Mouse (Mus musculus) MEL (cell line): ENCODE data around the gene Polk. TPM values are rescaled to one million over a fixed set of nuclear protein-coding genes. Genes with fewer than 3 reads are reported as not detected.

Experiments used
- DNase-seq: peaks from one replicate; pipeline ENCODE4 v3.0.0; 2011; ENCODE audit warnings: low read depth, low spot score
- H3K27ac ChIP-seq: 2 replicates; pipeline ENCODE4 v1.5.1; 2012; ENCODE audit warnings: low read depth, mild to moderate bottlenecking, control low read depth, low read length, moderate library complexity; ENCODE audit not compliant: control insufficient read depth
- H3K27me3 ChIP-seq, 2 experiments: fragments of 150-350 bp in 1 of 2; sonication (generic) in 1 of 2; 2 replicates each; pipeline ENCODE4 v1.6.1; 2012; ENCODE audit warnings: low read length in 2 of 2, mild to moderate bottlenecking in 2 of 2, improper control_type of control experiment in 1 of 2, moderate library complexity in 1 of 2; ENCODE audit not compliant: insufficient read depth in 2 of 2, control insufficient read depth in 1 of 2
- H3K36me3 ChIP-seq, 2 experiments: 2 replicates each; pipeline ENCODE4 v1.6.1; 2012 to 2014; ENCODE audit warnings: low read length in 2 of 2, improper control_type of control experiment in 1 of 2, inconsistent platforms in 1 of 2, mild to moderate bottlenecking in 1 of 2; ENCODE audit not compliant: insufficient read depth in 2 of 2, control insufficient read depth in 1 of 2
- H3K4me1 ChIP-seq, 2 experiments: fragments of 150-350 bp in 1 of 2; sonication (generic) in 1 of 2; 2 replicates each; pipeline ENCODE4 v1.6.1; 2012; ENCODE audit warnings: low read length in 2 of 2, improper control_type of control experiment in 1 of 2, mild to moderate bottlenecking in 1 of 2; ENCODE audit not compliant: insufficient read depth in 2 of 2, control insufficient read depth in 1 of 2
- H3K4me3 ChIP-seq, 2 experiments: fragments of 150-350 bp in 1 of 2; sonication (generic) in 1 of 2; 2 replicates each; pipeline ENCODE4 v1.5.1; 2012; ENCODE audit warnings: low read depth in 2 of 2, low read length in 2 of 2, mild to moderate bottlenecking in 2 of 2, moderate library complexity in 2 of 2, control low read depth in 1 of 2, improper control_type of control experiment in 1 of 2; ENCODE audit not compliant: control insufficient read depth in 1 of 2, insufficient read depth in 1 of 2
- H3K79me2 ChIP-seq: 2 replicates; pipeline ENCODE4 v1.6.1; 2012; ENCODE audit warnings: mild to moderate bottlenecking, low read length, moderate library complexity; ENCODE audit not compliant: control insufficient read depth, poor library complexity, insufficient read depth
- H3K9ac ChIP-seq: 2 replicates; pipeline ENCODE4 v1.6.1; 2012; ENCODE audit warnings: low read depth, mild to moderate bottlenecking, control low read depth, low read length, moderate library complexity; ENCODE audit not compliant: control insufficient read depth, poor library complexity, severe bottlenecking
- H3K9me3 ChIP-seq: fragments of 150-350 bp; sonication (generic); replicated peaks from 2 replicates; pipeline ENCODE4 v1.6.1; 2012; ENCODE audit warnings: mild to moderate bottlenecking, low read length, improper control_type of control experiment, moderate library complexity; ENCODE audit not compliant: insufficient read depth
- BHLHE40 ChIP-seq: IDR thresholded peaks from 2 replicates; pipeline ENCODE4 v1.6.1; 2012; ENCODE audit warnings: low read depth, mild to moderate bottlenecking, inconsistent platforms, low read length, improper control_type of control experiment, borderline replicate concordance
- CHD1 ChIP-seq: IDR thresholded peaks from 2 replicates; pipeline ENCODE4 v1.6.1; 2012; ENCODE audit warnings: low read depth, mild to moderate bottlenecking, inconsistent platforms, low read length, improper control_type of control experiment
- E2F4 ChIP-seq: IDR thresholded peaks from 2 replicates; pipeline ENCODE4 v1.6.1; 2011; ENCODE audit warnings: low read depth, low read length, improper control_type of control experiment, borderline replicate concordance
- ELF1 ChIP-seq: IDR thresholded peaks from 2 replicates; pipeline ENCODE4 v1.6.1; 2014; ENCODE audit warnings: low read depth, mild to moderate bottlenecking, inconsistent platforms, low read length, improper control_type of control experiment, moderate library complexity
- EP300 ChIP-seq, 2 experiments: IDR thresholded peaks; 2 replicates each; pipeline ENCODE4 v1.6.1; 2011; ENCODE audit warnings: improper control_type of control experiment in 2 of 2, low read length in 2 of 2, low read depth in 1 of 2, mild to moderate bottlenecking in 1 of 2
- ETS1 ChIP-seq: IDR thresholded peaks from 2 replicates; pipeline ENCODE4 v1.6.1; 2012; ENCODE audit warnings: low read depth, mild to moderate bottlenecking, inconsistent platforms, low read length, improper control_type of control experiment, moderate library complexity
- GABPA ChIP-seq: IDR thresholded peaks from 2 replicates; pipeline ENCODE4 v1.6.1; 2012; ENCODE audit warnings: low read depth, mild to moderate bottlenecking, inconsistent platforms, low read length, improper control_type of control experiment, moderate library complexity
- GATA1 ChIP-seq: IDR thresholded peaks from 2 replicates; pipeline ENCODE4 v1.6.1; 2011; ENCODE audit warnings: low read depth, low read length, improper control_type of control experiment
- HCFC1 ChIP-seq: IDR thresholded peaks from 2 replicates; pipeline ENCODE4 v1.6.1; 2012; ENCODE audit warnings: low read depth, mild to moderate bottlenecking, inconsistent platforms, low read length, improper control_type of control experiment, moderate library complexity
- KAT2A ChIP-seq: conservative IDR thresholded peaks from 2 replicates; pipeline ENCODE4 v1.6.1; 2012; ENCODE audit warnings: low read depth, low read length, improper control_type of control experiment, inconsistent platforms
- MAZ ChIP-seq: IDR thresholded peaks from 2 replicates; pipeline ENCODE4 v1.6.1; 2012; ENCODE audit warnings: low read depth, mild to moderate bottlenecking, inconsistent platforms, low read length, improper control_type of control experiment
- MEF2A ChIP-seq: IDR thresholded peaks from 2 replicates; pipeline ENCODE4 v1.6.1; 2014; ENCODE audit warnings: low read depth, mild to moderate bottlenecking, inconsistent platforms, low read length, improper control_type of control experiment; ENCODE audit not compliant: poor library complexity, insufficient replicate concordance, severe bottlenecking; ENCODE audit errors: extremely low read depth
- MXI1 ChIP-seq: IDR thresholded peaks from 2 replicates; pipeline ENCODE4 v1.6.1; 2011; ENCODE audit warnings: mild to moderate bottlenecking, low read depth, low read length, improper control_type of control experiment
- MYB ChIP-seq: IDR thresholded peaks from 2 replicates; pipeline ENCODE4 v1.6.1; 2011; ENCODE audit warnings: mild to moderate bottlenecking, low read depth, low read length, improper control_type of control experiment
- NELFE ChIP-seq: IDR thresholded peaks from 2 replicates; pipeline ENCODE4 v1.6.1; 2011; ENCODE audit warnings: low read depth, low read length, improper control_type of control experiment
- NRF1 ChIP-seq: IDR thresholded peaks from 2 replicates; pipeline ENCODE4 v1.6.1; 2014; ENCODE audit warnings: low read depth, mild to moderate bottlenecking, inconsistent platforms, low read length, improper control_type of control experiment, moderate library complexity; ENCODE audit not compliant: poor library complexity, insufficient read depth, severe bottlenecking
- POLR2A ChIP-seq, 2 experiments: IDR thresholded peaks; 2 replicates each; pipeline ENCODE4 v1.6.1; 2011 to 2012; ENCODE audit warnings: low read length in 2 of 2, mild to moderate bottlenecking in 2 of 2, control low read depth in 1 of 2, improper control_type of control experiment in 1 of 2, low read depth in 1 of 2, moderate library complexity in 1 of 2; ENCODE audit not compliant: control insufficient read depth in 1 of 2, insufficient read depth in 1 of 2, poor library complexity in 1 of 2
- POLR2AphosphoS2 ChIP-seq: IDR thresholded peaks from 2 replicates; pipeline ENCODE4 v1.6.1; 2011; ENCODE audit warnings: low read length, improper control_type of control experiment
- RAD21 ChIP-seq: IDR thresholded peaks from 2 replicates; pipeline ENCODE4 v1.6.1; 2011; ENCODE audit warnings: mild to moderate bottlenecking, low read depth, low read length, improper control_type of control experiment
- SIN3A ChIP-seq: IDR thresholded peaks from 2 replicates; pipeline ENCODE4 v1.6.1; 2012; ENCODE audit warnings: low read length, improper control_type of control experiment, inconsistent platforms
- TAL1 ChIP-seq: IDR thresholded peaks from 2 replicates; pipeline ENCODE4 v1.6.1; 2012; ENCODE audit warnings: mild to moderate bottlenecking, inconsistent platforms, low read length, moderate library complexity, mixed read lengths
- TBP ChIP-seq: IDR thresholded peaks from 2 replicates; pipeline ENCODE4 v1.8.0; 2011; ENCODE audit warnings: low read depth, low read length, improper control_type of control experiment
- TCF12 ChIP-seq: IDR thresholded peaks from 2 replicates; pipeline ENCODE4 v1.6.1; 2014; ENCODE audit warnings: low read depth, mild to moderate bottlenecking, inconsistent platforms, low read length, improper control_type of control experiment, moderate library complexity
- UBTF ChIP-seq: IDR thresholded peaks from 2 replicates; pipeline ENCODE4 v1.6.1; 2012; ENCODE audit warnings: low read depth, mild to moderate bottlenecking, inconsistent platforms, low read length, improper control_type of control experiment, moderate library complexity, borderline replicate concordance; ENCODE audit not compliant: insufficient read depth
- USF1 ChIP-seq: IDR thresholded peaks from 2 replicates; pipeline ENCODE4 v1.6.1; 2014; ENCODE audit warnings: low read depth, mild to moderate bottlenecking, inconsistent platforms, low read length, improper control_type of control experiment, moderate library complexity
- ZC3H11A ChIP-seq: IDR thresholded peaks from 2 replicates; pipeline ENCODE4 v1.6.1; 2012; ENCODE audit warnings: low read depth, mild to moderate bottlenecking, inconsistent platforms, low read length, improper control_type of control experiment
- ZMIZ1 ChIP-seq: IDR thresholded peaks from 2 replicates; pipeline ENCODE4 v1.6.1; 2012; ENCODE audit warnings: low read depth, mild to moderate bottlenecking, inconsistent platforms, low read length, improper control_type of control experiment, moderate library complexity
- ZNF384 ChIP-seq: IDR thresholded peaks from 2 replicates; pipeline ENCODE4 v1.6.1; 2012; ENCODE audit warnings: low read depth, mild to moderate bottlenecking, inconsistent platforms, low read length, improper control_type of control experiment
- polyA plus RNA-seq, 2 experiments: library from polyadenylated mRNA; stranded (reverse) in 1 of 2; unstranded in 1 of 2; fragments of >175 nt in 1 of 2; fragments of >200 nt in 1 of 2; gene quantifications; 2 replicates each; pipeline versions ENCODE4 v1.2.1 to v1.2.4; 2012; ENCODE audit warnings: low replicate concordance in 2 of 2, low read depth in 1 of 2; ENCODE audit not compliant: insufficient read length in 2 of 2, insufficient read depth in 1 of 2, missing spikeins in 1 of 2
- total RNA-seq: library from RNA; depleted of rRNA; stranded (reverse); fragments of 300-350 nt; gene quantifications from 2 replicates; pipeline ENCODE4 v1.2.3, GENCODE M21; 2012; rRNA removed

Polk gene
- 2.8 and 2.9 TPM in 2 replicates for total RNA-seq
- 1 to 10 TPM in 1 of 2 experiments, not detected in 1; 3.6 TPM for polyA plus RNA-seq

GRCm38 (mm10) chr13:96542081-96542889, at the start of gene Polk, which contains the start of gene Col4a3bp:
Gene Polk, minus strand, starts transcription at chr13:96542579.
Gene Col4a3bp, plus strand, starts transcription at chr13:96542618.
- peaks cover 0 to 14% of the 10 kb centered on the region in 2 experiments; a peak in 2 of 4 replicates for H3K36me3 ChIP-seq
- peaks cover 33% of the 10 kb centered on the region for H3K79me2 ChIP-seq
- TF ChIP-seq BHLHE40 (no peak), MEF2A (no peak), KAT2A (peak; percentile 77; the same call in 1 of the 2 replicates), TCF12 (peak; percentile 54; the same call in 1 of the 2 replicates), MYB (no peak), SIN3A (peak; percentile 70), ZMIZ1 (peak; percentile 91), USF1 (0 out of 2 replicates have a peak, but pooled peaks have one; percentile 21), POLR2AphosphoS2 (peak; percentile 73), GATA1 (peak; percentile 33; the same call in 1 of the 2 replicates), EP300 (IDR thresholded peaks at IDR 0.05; ENCODE audit: low read depth in 1 of 2, low read length in 2 of 2) (peak; percentile 17 to 29; a peak in 2 of 4 replicates), RAD21 (no peak), ETS1 (no peak; the same call in 1 of the 2 replicates), ELF1 (peak; percentile 90), UBTF (peak; percentile 39; the same call in 1 of the 2 replicates), HCFC1 (peak; percentile 98), TBP (peak; percentile 85), GABPA (0 out of 2 replicates have a peak, but pooled peaks have one; percentile 32), MXI1 (peak; percentile 68), NELFE (peak; percentile 90), NRF1 (peak; percentile 51), MAZ (peak; percentile 98), CHD1 (no peak), TAL1 (no peak), E2F4 (no peak; the same call in 1 of the 2 replicates), ZC3H11A (no peak), POLR2A (IDR thresholded peaks at IDR 0.05; ENCODE audit: control insufficient read depth in 1 of 2, insufficient read depth in 1 of 2, low read depth in 1 of 2, low read length in 2 of 2, poor library complexity in 1 of 2) (peak; percentile 79 to 85), ZNF384 (no peak)
- H3K4me1 ChIP-seq, result peaks cover 4 to 11% of the 10 kb centered on the region in 2 experiments
- H3K27me3 ChIP-seq, result no peaks in the 10 kb centered on the region
- DNase-seq, result peak; percentile 97
- no peaks in the 10 kb centered on the region for H3K9me3 ChIP-seq
- H3K9ac ChIP-seq, result peak within 1 kb of the TSS; percentile 92
- peak within 1 kb of the TSS; percentile 91 to 94 for H3K4me3 ChIP-seq
- H3K27ac ChIP-seq, result peak within 1 kb of the TSS; percentile 66
